Mouse (Mus musculus): ENCODE data around the gene Etl4. TPM values are rescaled to one million over a fixed set of nuclear protein-coding genes. Genes with fewer than 3 reads are reported as not detected.

The Etl4 gene
- polyA plus RNA-seq, 1 experiment = 7.4 TPM

GRCm38 (mm10) chr2:20111703-20112102 lies 202.1 kb downstream of the Etl4 start:
- Histone ChIP-seq H3K4me3 (no peak overlapping the region), H3K79me2 (ENCODE audit: control insufficient read depth, insufficient read depth) (no peaks in the 10 kb centered on the region), H3K27me3 (ENCODE audit: control insufficient read depth, insufficient read depth, insufficient read length) (no peaks in the 10 kb centered on the region), H3K4me2 (ENCODE audit: low read depth) (no peak overlapping the region), H3ac (ENCODE audit: control insufficient read depth, insufficient read length) (no peak overlapping the region), H3K36me3 (ENCODE audit: control insufficient read depth, insufficient read depth) (no peaks in the 10 kb centered on the region)
- TF ChIP-seq POLR2A (IDR thresholded peaks at IDR 0.05; ENCODE audit: insufficient read length, low read depth) (no peak), CEBPB (IDR thresholded peaks at IDR 0.05; ENCODE audit: insufficient read depth, poor library complexity, severe bottlenecking) (no peak), USF1 (IDR thresholded peaks at IDR 0.05; ENCODE audit: low read depth) (no peak), SRF (IDR thresholded peaks at IDR 0.05; ENCODE audit: control insufficient read depth, insufficient read length, low read depth) (no peak), TCF3 (IDR thresholded peaks at IDR 0.05; ENCODE audit: insufficient read length, low read depth) (no peak), MAX (IDR thresholded peaks at IDR 0.05; ENCODE audit: low read depth) (no peak), E2F4 (IDR thresholded peaks at IDR 0.05; ENCODE audit: insufficient read depth) (no peak), TCF12 (IDR thresholded peaks at IDR 0.05; ENCODE audit: insufficient read depth, poor library complexity, severe bottlenecking) (no peak), REST (IDR thresholded peaks at IDR 0.05; ENCODE audit: insufficient read depth, insufficient read length) (no peak), MYOG (IDR thresholded peaks at IDR 0.05; ENCODE audit: control insufficient read depth in 1 of 3, insufficient read depth in 1 of 3, insufficient read length in 2 of 3, low read depth in 2 of 3) (no peak), POLR2AphosphoS2 (IDR thresholded peaks at IDR 0.05; ENCODE audit: insufficient read length, low read depth) (no peak), MYOD1 (IDR thresholded peaks at IDR 0.05; ENCODE audit: control insufficient read depth in 1 of 3, insufficient read length in 2 of 3, low read depth in 2 of 3) (no peak)

- TF ChIP-seq E2F4 (IDR thresholded peaks at IDR 0.05; ENCODE audit: insufficient read depth) (no peak), SRF (IDR thresholded peaks at IDR 0.05; ENCODE audit: control insufficient read depth, insufficient read length, low read depth) (no peak), MAX (IDR thresholded peaks at IDR 0.05; ENCODE audit: low read depth) (no peak), USF1 (IDR thresholded peaks at IDR 0.05; ENCODE audit: low read depth) (no peak), MYOD1 (IDR thresholded peaks at IDR 0.05; ENCODE audit: control insufficient read depth in 1 of 3, insufficient read length in 2 of 3, low read depth in 2 of 3) (no peak), TCF3 (IDR thresholded peaks at IDR 0.05; ENCODE audit: insufficient read length, low read depth) (no peak), MYOG (IDR thresholded peaks at IDR 0.05; ENCODE audit: control insufficient read depth in 1 of 3, insufficient read depth in 1 of 3, insufficient read length in 2 of 3, low read depth in 2 of 3) (no peak), CEBPB (IDR thresholded peaks at IDR 0.05; ENCODE audit: insufficient read depth, poor library complexity, severe bottlenecking) (no peak), POLR2A (IDR thresholded peaks at IDR 0.05; ENCODE audit: insufficient read length, low read depth) (no peak), REST (IDR thresholded peaks at IDR 0.05; ENCODE audit: insufficient read depth, insufficient read length) (no peak), POLR2AphosphoS2 (IDR thresholded peaks at IDR 0.05; ENCODE audit: insufficient read length, low read depth) (no peak), TCF12 (IDR thresholded peaks at IDR 0.05; ENCODE audit: insufficient read depth, poor library complexity, severe bottlenecking) (no peak)
- Histone ChIP-seq H3K27me3 (ENCODE audit: control insufficient read depth, insufficient read depth, insufficient read length) (no peaks in the 10 kb centered on the region), H3K4me3 (no peak overlapping the region), H3K79me2 (ENCODE audit: control insufficient read depth, insufficient read depth) (no peaks in the 10 kb centered on the region), H3ac (ENCODE audit: control insufficient read depth, insufficient read length) (no peak overlapping the region), H3K4me2 (ENCODE audit: low read depth) (no peak overlapping the region), H3K36me3 (ENCODE audit: control insufficient read depth, insufficient read depth) (no peaks in the 10 kb centered on the region)
These were observed 216.3 kb downstream of the Etl4 start for GRCm38 (mm10) chr2:20125914-20126313.

- Histone ChIP-seq H3K4me2 (ENCODE audit: low read depth) (no peak overlapping the region), H3K27me3 (ENCODE audit: control insufficient read depth, insufficient read depth, insufficient read length) (no peaks in the 10 kb centered on the region), H3ac (ENCODE audit: control insufficient read depth, insufficient read length) (no peak overlapping the region), H3K36me3 (ENCODE audit: control insufficient read depth, insufficient read depth) (no peaks in the 10 kb centered on the region), H3K79me2 (ENCODE audit: control insufficient read depth, insufficient read depth) (no peaks in the 10 kb centered on the region), H3K4me3 (no peak overlapping the region)
- TF ChIP-seq MAX (IDR thresholded peaks at IDR 0.05; ENCODE audit: low read depth) (no peak), MYOG (IDR thresholded peaks at IDR 0.05; ENCODE audit: control insufficient read depth in 1 of 3, insufficient read depth in 1 of 3, insufficient read length in 2 of 3, low read depth in 2 of 3) (no peak), TCF3 (IDR thresholded peaks at IDR 0.05; ENCODE audit: insufficient read length, low read depth) (no peak), REST (IDR thresholded peaks at IDR 0.05; ENCODE audit: insufficient read depth, insufficient read length) (no peak), TCF12 (IDR thresholded peaks at IDR 0.05; ENCODE audit: insufficient read depth, poor library complexity, severe bottlenecking) (no peak), CEBPB (IDR thresholded peaks at IDR 0.05; ENCODE audit: insufficient read depth, poor library complexity, severe bottlenecking) (no peak), E2F4 (IDR thresholded peaks at IDR 0.05; ENCODE audit: insufficient read depth) (no peak), MYOD1 (IDR thresholded peaks at IDR 0.05; ENCODE audit: control insufficient read depth in 1 of 3, insufficient read length in 2 of 3, low read depth in 2 of 3) (no peak), SRF (IDR thresholded peaks at IDR 0.05; ENCODE audit: control insufficient read depth, insufficient read length, low read depth) (no peak), POLR2A (IDR thresholded peaks at IDR 0.05; ENCODE audit: insufficient read length, low read depth) (no peak), USF1 (IDR thresholded peaks at IDR 0.05; ENCODE audit: low read depth) (no peak), POLR2AphosphoS2 (IDR thresholded peaks at IDR 0.05; ENCODE audit: insufficient read length, low read depth) (no peak)
These were observed 222.2 kb downstream of the Etl4 start for GRCm38 (mm10) chr2:20131792-20132191.

GRCm38 (mm10) chr2:20138426-20138825 lies 228.8 kb downstream of the Etl4 start:
- H3K27me3 ChIP-seq (ENCODE audit: control insufficient read depth, insufficient read depth, insufficient read length) = no peaks in the 10 kb centered on the region
- H3K4me2 ChIP-seq (ENCODE audit: low read depth) = no peak overlapping the region
- H3ac ChIP-seq (ENCODE audit: control insufficient read depth, insufficient read length) = no peak overlapping the region
- H3K36me3 ChIP-seq (ENCODE audit: control insufficient read depth, insufficient read depth) = no peaks in the 10 kb centered on the region
- H3K4me3 ChIP-seq = no peak overlapping the region
- TF ChIP-seq MYOD1 (IDR thresholded peaks at IDR 0.05; ENCODE audit: control insufficient read depth in 1 of 3, insufficient read length in 2 of 3, low read depth in 2 of 3) (no peak), REST (IDR thresholded peaks at IDR 0.05; ENCODE audit: insufficient read depth, insufficient read length) (no peak), POLR2AphosphoS2 (IDR thresholded peaks at IDR 0.05; ENCODE audit: insufficient read length, low read depth) (no peak), TCF12 (IDR thresholded peaks at IDR 0.05; ENCODE audit: insufficient read depth, poor library complexity, severe bottlenecking) (no peak), E2F4 (IDR thresholded peaks at IDR 0.05; ENCODE audit: insufficient read depth) (no peak), SRF (IDR thresholded peaks at IDR 0.05; ENCODE audit: control insufficient read depth, insufficient read length, low read depth) (no peak), USF1 (IDR thresholded peaks at IDR 0.05; ENCODE audit: low read depth) (no peak), CEBPB (IDR thresholded peaks at IDR 0.05; ENCODE audit: insufficient read depth, poor library complexity, severe bottlenecking) (no peak), POLR2A (IDR thresholded peaks at IDR 0.05; ENCODE audit: insufficient read length, low read depth) (no peak), MYOG (IDR thresholded peaks at IDR 0.05; ENCODE audit: control insufficient read depth in 1 of 3, insufficient read depth in 1 of 3, insufficient read length in 2 of 3, low read depth in 2 of 3) (no peak), MAX (IDR thresholded peaks at IDR 0.05; ENCODE audit: low read depth) (no peak), TCF3 (IDR thresholded peaks at IDR 0.05; ENCODE audit: insufficient read length, low read depth) (no peak)
- H3K79me2 ChIP-seq (ENCODE audit: control insufficient read depth, insufficient read depth) = no peaks in the 10 kb centered on the region

Measured in myocyte (in vitro differentiated cells).